Mouse (Mus musculus) lung, adult 2 months (tissue): ENCODE measurements at regions not wholly inside any gene's neighbourhood (a gene's known extent, or its start where the extent isn't known, plus 50 kb on each side); places are given as distances from the start of the nearest gene placed in this dataset.
"Not testable (repeated sequence)": the region's sequence is repeated elsewhere in the genome, so short reads cannot be mapped to it uniquely, and the experiment has no call there.

ENCODE experiments used
- CTCF ChIP-seq: fragments of 200-500 bp; IDR thresholded peaks from 2 replicates; pipeline ENCODE4 v1.5.1; 2011; ENCODE audit warnings: mild to moderate bottlenecking, low read length, control low read depth; ENCODE audit not compliant: insufficient read depth
- POLR2A ChIP-seq: fragments of 200-500 bp; IDR thresholded peaks from 2 replicates; pipeline ENCODE4 v1.6.1; 2011; ENCODE audit warnings: low read depth, mild to moderate bottlenecking, control low read depth, low read length, borderline replicate concordance; ENCODE audit errors: extremely low read depth

DNA sequence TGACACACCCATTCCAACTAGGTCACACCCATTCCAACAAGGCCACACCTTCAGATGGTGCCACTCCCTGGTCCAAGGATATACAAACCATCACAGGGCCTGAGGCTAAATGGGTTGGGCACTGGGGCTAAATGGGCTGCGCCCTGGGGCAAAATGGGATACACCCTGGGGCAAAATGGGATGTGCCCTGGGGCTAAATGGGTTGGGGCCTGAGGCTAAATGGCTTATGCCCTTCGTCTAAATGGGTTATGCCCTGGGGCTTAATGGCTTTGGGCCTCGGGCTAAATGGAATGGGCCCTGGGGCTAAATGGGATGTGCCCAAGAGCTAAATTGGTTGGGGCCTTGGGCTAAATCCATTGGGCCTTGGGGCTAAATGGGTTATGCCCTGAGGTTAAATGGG lies 261.5 kb downstream of the Samd9l start:
- TF ChIP-seq CTCF, POLR2A: not testable (repeated sequence)
